Mouse (Mus musculus): ENCODE data around the gene Anapc13. TPM values are rescaled to one million over a fixed set of nuclear protein-coding genes. Genes with fewer than 3 reads are reported as not detected.

The Anapc13 gene
- polyA plus RNA-seq (2021; fragmentation: Nextera tagmentation) = 365 and 444 TPM in 2 replicates
- long read RNA-seq, experiment 1, transcript Anapc13-204 (3 exons, 589 nt) = major isoform, 78 of 108 reads
- long read RNA-seq, experiment 1, transcript Anapc13-203 (3 exons, 727 nt) = minor isoform, 17 of 108 reads
- long read RNA-seq, experiment 1, partial matches to known transcripts = 9 of 108 reads
- long read RNA-seq, experiment 1, other reads (novel, unspliced or antisense) = 1 of 108 reads
- long read RNA-seq, experiment 2, transcript Anapc13-204 (3 exons, 589 nt) = major isoform, 12 of 14 reads
- long read RNA-seq, experiment 2, partial matches to known transcripts = 0 of 14 reads
- long read RNA-seq, experiment 2, other reads (novel, unspliced or antisense) = 0 of 14 reads

GRCm38 (mm10) chr9:102625983-102626838 lies at the start of gene Anapc13, which contains the start of gene Cep63:
Gene Anapc13, plus strand, starts transcription at chr9:102626296.
Gene Cep63, minus strand, starts transcription at chr9:102626534.

Other genes starting within 250 kb of the Anapc13 start
- gene Ky, start 120.5 kb upstream of the Anapc13 start, polyA plus RNA-seq (2021; fragmentation: Nextera tagmentation) = 0.48 and 0.49 TPM in 2 replicates
- 19.5 and 23.3 TPM in 2 replicates for gene Cep63, start 238 bp downstream of the Anapc13 start, polyA plus RNA-seq (2021; fragmentation: Nextera tagmentation)
- 5.3 and 5.9 TPM in 2 replicates for gene Amotl2, start 90.4 kb downstream of the Anapc13 start, polyA plus RNA-seq (2021; fragmentation: Nextera tagmentation)
- 3.5 and 3.7 TPM in 2 replicates for gene Ryk, start 208.6 kb downstream of the Anapc13 start, polyA plus RNA-seq (2021; fragmentation: Nextera tagmentation)

Data from layer of hippocampus, adult 6 months (tissue).